Mouse (Mus musculus): ENCODE measurements around the gene Cdc42ep4. TPM values are rescaled to one million over a fixed set of nuclear protein-coding genes. Genes with fewer than 3 reads are reported as not detected.

Gene Cdc42ep4
- total RNA-seq, 1 experiment, result 17.8 TPM

GRCm38 (mm10) chr11:113736848-113737552, 14.7 kb downstream of the Cdc42ep4 start:
- in situ Hi-C loops (cut with MboI; ENCODE audit: low sequenced_read_pairs in 2 of 2, unreplicated experiment in 2 of 2), result no loop called here
- Histone ChIP-seq H3K4me3 (ENCODE audit: insufficient read depth in 1 of 2, low read depth in 1 of 2, low read length in 2 of 2, poor library complexity in 1 of 2, severe bottlenecking in 1 of 2) (no peak overlapping the region), H3K36me3 (ENCODE audit: control insufficient read depth, insufficient read depth, low read length, poor library complexity, severe bottlenecking) (no peaks in the 10 kb centered on the region; the same call in 1 of the 2 replicates), H3K4me1 (ENCODE audit: control insufficient read depth in 2 of 2, insufficient read depth in 2 of 2, low read length in 2 of 2, poor library complexity in 1 of 2) (peaks cover 8 to 24% of the 10 kb centered on the region in 2 experiments; a peak in 3 of 4 replicates), H3K9ac (ENCODE audit: insufficient read depth, low read depth, low read length, poor library complexity, severe bottlenecking) (no peak overlapping the region), H3K27ac (ENCODE audit: insufficient read depth, low read depth, low read length, poor library complexity, severe bottlenecking) (no peak overlapping the region), H3K9me3 (ENCODE audit: control insufficient read depth, insufficient read depth, low read depth, low read length) (no peaks in the 10 kb centered on the region)
- DNase-seq (ENCODE audit: low read depth, low spot score), result no peak
- TF ChIP-seq CHD2 (IDR thresholded peaks at IDR 0.05; ENCODE audit: low read depth, low read length) (no peak), ZNF384 (IDR thresholded peaks at IDR 0.05; ENCODE audit: low read depth, low read length) (no peak), ZC3H11A (IDR thresholded peaks at IDR 0.05; ENCODE audit: borderline replicate concordance, low read depth, low read length) (no peak)

- no peak overlapping the region for H3K4me3 ChIP-seq (ENCODE audit: insufficient read depth in 1 of 2, low read depth in 1 of 2, low read length in 2 of 2, poor library complexity in 1 of 2, severe bottlenecking in 1 of 2)
- no peak overlapping the region for H3K27ac ChIP-seq (ENCODE audit: insufficient read depth, low read depth, low read length, poor library complexity, severe bottlenecking)
- TF ChIP-seq ZC3H11A (IDR thresholded peaks at IDR 0.05; ENCODE audit: borderline replicate concordance, low read depth, low read length) (no peak), ZNF384 (IDR thresholded peaks at IDR 0.05; ENCODE audit: low read depth, low read length) (no peak), HCFC1 (IDR thresholded peaks at IDR 0.05; ENCODE audit: borderline replicate concordance, insufficient read depth, low read length) (no peak)
- no peak for DNase-seq (ENCODE audit: low read depth, low spot score)
- peaks cover 8 to 28% of the 10 kb centered on the region in 2 experiments for H3K4me1 ChIP-seq (ENCODE audit: control insufficient read depth in 2 of 2, insufficient read depth in 2 of 2, low read length in 2 of 2, poor library complexity in 1 of 2)
- in situ Hi-C loops (cut with MboI; ENCODE audit: low sequenced_read_pairs in 2 of 2, unreplicated experiment in 2 of 2), result no loop called here
- no peaks in the 10 kb centered on the region; the same call in 1 of the 2 replicates for H3K36me3 ChIP-seq (ENCODE audit: control insufficient read depth, insufficient read depth, low read length, poor library complexity, severe bottlenecking)
- no peak overlapping the region for H3K9ac ChIP-seq (ENCODE audit: insufficient read depth, low read depth, low read length, poor library complexity, severe bottlenecking)
- no peaks in the 10 kb centered on the region for H3K9me3 ChIP-seq (ENCODE audit: control insufficient read depth, insufficient read depth, low read depth, low read length)
Observed at GRCm38 (mm10) chr11:113735151-113735550, 16.5 kb downstream of the Cdc42ep4 start.

GRCm38 (mm10) chr11:113733631-113734364, 17.9 kb downstream of the Cdc42ep4 start:
- DNase-seq (ENCODE audit: low read depth, low spot score), result no peak
- peaks cover 7% of the 10 kb centered on the region; the same call in 1 of the 2 replicates for H3K36me3 ChIP-seq (ENCODE audit: control insufficient read depth, insufficient read depth, low read length, poor library complexity, severe bottlenecking)
- H3K9ac ChIP-seq (ENCODE audit: insufficient read depth, low read depth, low read length, poor library complexity, severe bottlenecking), result no peak overlapping the region
- no peak overlapping the region for H3K4me3 ChIP-seq (ENCODE audit: insufficient read depth in 1 of 2, low read depth in 1 of 2, low read length in 2 of 2, poor library complexity in 1 of 2, severe bottlenecking in 1 of 2)
- TF ChIP-seq ZNF384 (IDR thresholded peaks at IDR 0.05; ENCODE audit: low read depth, low read length), result no peak
- TF ChIP-seq ZC3H11A (IDR thresholded peaks at IDR 0.05; ENCODE audit: borderline replicate concordance, low read depth, low read length), result no peak
- TF ChIP-seq MAFK (IDR thresholded peaks at IDR 0.05; ENCODE audit: insufficient read depth, low read depth, low read length), result no peak
- TF ChIP-seq CHD2 (IDR thresholded peaks at IDR 0.05; ENCODE audit: low read depth, low read length), result no peak
- TF ChIP-seq HCFC1 (IDR thresholded peaks at IDR 0.05; ENCODE audit: borderline replicate concordance, insufficient read depth, low read length), result no peak
- no peak overlapping the region for H3K27ac ChIP-seq (ENCODE audit: insufficient read depth, low read depth, low read length, poor library complexity, severe bottlenecking)
- in situ Hi-C loops (cut with MboI; ENCODE audit: low sequenced_read_pairs in 2 of 2, unreplicated experiment in 2 of 2), result no loop called here
- peaks cover 7 to 29% of the 10 kb centered on the region in 2 experiments; a peak in 3 of 4 replicates for H3K4me1 ChIP-seq (ENCODE audit: control insufficient read depth in 2 of 2, insufficient read depth in 2 of 2, low read length in 2 of 2, poor library complexity in 1 of 2)
- no peaks in the 10 kb centered on the region for H3K9me3 ChIP-seq (ENCODE audit: control insufficient read depth, insufficient read depth, low read depth, low read length)

GRCm38 (mm10) chr11:113731945-113732612, 19.6 kb downstream of the Cdc42ep4 start:
- in situ Hi-C loops (cut with MboI; ENCODE audit: low sequenced_read_pairs in 2 of 2, unreplicated experiment in 2 of 2), result no loop called here
- no peak for DNase-seq (ENCODE audit: low read depth, low spot score)
- no peaks in the 10 kb centered on the region for H3K9me3 ChIP-seq (ENCODE audit: control insufficient read depth, insufficient read depth, low read depth, low read length)
- no peak overlapping the region for H3K27ac ChIP-seq (ENCODE audit: insufficient read depth, low read depth, low read length, poor library complexity, severe bottlenecking)
- no peak overlapping the region for H3K4me3 ChIP-seq (ENCODE audit: insufficient read depth in 1 of 2, low read depth in 1 of 2, low read length in 2 of 2, poor library complexity in 1 of 2, severe bottlenecking in 1 of 2)
- TF ChIP-seq ZNF384 (IDR thresholded peaks at IDR 0.05; ENCODE audit: low read depth, low read length) (no peak), HCFC1 (IDR thresholded peaks at IDR 0.05; ENCODE audit: borderline replicate concordance, insufficient read depth, low read length) (no peak), CHD2 (IDR thresholded peaks at IDR 0.05; ENCODE audit: low read depth, low read length) (no peak), MAFK (IDR thresholded peaks at IDR 0.05; ENCODE audit: insufficient read depth, low read depth, low read length) (no peak), ZC3H11A (IDR thresholded peaks at IDR 0.05; ENCODE audit: borderline replicate concordance, low read depth, low read length) (no peak)
- peaks cover 5 to 31% of the 10 kb centered on the region in 2 experiments; a peak in 3 of 4 replicates for H3K4me1 ChIP-seq (ENCODE audit: control insufficient read depth in 2 of 2, insufficient read depth in 2 of 2, low read length in 2 of 2, poor library complexity in 1 of 2)
- H3K36me3 ChIP-seq (ENCODE audit: control insufficient read depth, insufficient read depth, low read length, poor library complexity, severe bottlenecking), result peaks cover 24% of the 10 kb centered on the region
- H3K9ac ChIP-seq (ENCODE audit: insufficient read depth, low read depth, low read length, poor library complexity, severe bottlenecking), result no peak overlapping the region
